Mouse (Mus musculus) hindbrain, embryonic 15.5 days (tissue): ENCODE results near the gene Krt34. TPM values are rescaled to one million over a fixed set of nuclear protein-coding genes. Genes with fewer than 3 reads are reported as not detected.

Experiments
- ATAC-seq: fragments of 200-750 bp; cut with Nextera tagmentation; 2 replicates; pipeline ENCODE4 v1.8.0; 2017; ENCODE audit warnings: low read depth, moderate number of reproducible peaks, moderate TSS enrichment; ENCODE audit not compliant: low FRiP score
- H3K27ac ChIP-seq: fragments of 300-500 bp; sonication (generic); replicated peaks from 2 replicates; pipeline ENCODE4 v1.5.1; 2015; ENCODE audit warnings: mild to moderate bottlenecking, inconsistent platforms
- H3K27me3 ChIP-seq: fragments of 300-500 bp; sonication (generic); 2 replicates; pipeline ENCODE4 v1.6.1; 2015; ENCODE audit warnings: control low read depth, inconsistent platforms
- H3K36me3 ChIP-seq: fragments of 300-500 bp; sonication (generic); 2 replicates; pipeline ENCODE4 v1.6.1; 2015; ENCODE audit warnings: control low read depth, inconsistent platforms
- H3K4me1 ChIP-seq: fragments of 300-500 bp; sonication (generic); replicated peaks from 2 replicates; pipeline ENCODE4 v1.6.1; 2015; ENCODE audit warnings: control low read depth, inconsistent platforms
- H3K4me2 ChIP-seq: fragments of 300-500 bp; sonication (generic); 2 replicates; pipeline ENCODE4 v1.6.1; 2015; ENCODE audit warnings: moderate library complexity, mild to moderate bottlenecking, inconsistent platforms
- H3K4me3 ChIP-seq: fragments of 300-500 bp; sonication (generic); 2 replicates; pipeline ENCODE4 v1.5.1; 2015; ENCODE audit warnings: mild to moderate bottlenecking, inconsistent platforms
- H3K9ac ChIP-seq: fragments of 300-500 bp; sonication (generic); 2 replicates; pipeline ENCODE4 v1.6.1; 2015; ENCODE audit warnings: inconsistent platforms
- H3K9me3 ChIP-seq: fragments of 300-500 bp; sonication (generic); 2 replicates; pipeline ENCODE4 v1.6.1; 2016; ENCODE audit warnings: control low read depth, inconsistent platforms
- WGBS: fragments of 180-500 bp; shearing (Covaris S2); methylation state at CpG from one replicate; pipeline ENCODE4 v1.1.7; 2015; 5-methylcytosine and 5-hydroxymethylcytosine counted together
- polyA plus RNA-seq: library from polyadenylated mRNA; unstranded; fragments of >200 nt; fragmentation: Nextera tagmentation; extraction: Ambion mirVana; gene quantifications from 2 replicates; pipeline ENCODE4 v1.2.1, GENCODE M21; 2015

Krt34 gene
- not detected in 2 replicates for polyA plus RNA-seq

- no peak within 1 kb of the TSS for H3K27ac ChIP-seq
- no peak within 1 kb of the TSS for H3K4me2 ChIP-seq
- no peaks in the 10 kb centered on the region for H3K9me3 ChIP-seq
- no peak for ATAC-seq
- H3K9ac ChIP-seq, result no peak within 1 kb of the TSS
- no peaks in the 10 kb centered on the region for H3K4me1 ChIP-seq
- no peak within 1 kb of the TSS for H3K4me3 ChIP-seq
- no peaks in the 10 kb centered on the region for H3K27me3 ChIP-seq
- 93% methylated on average over 6 of the region's 6 CpGs for WGBS
- H3K36me3 ChIP-seq, result no peaks in the 10 kb centered on the region
Observed at GRCm38 (mm10) chr11:100041454-100041853, at the start of gene Krt34. Gene Krt34 (minus strand): TSS chr11:100041554.

DNA sequence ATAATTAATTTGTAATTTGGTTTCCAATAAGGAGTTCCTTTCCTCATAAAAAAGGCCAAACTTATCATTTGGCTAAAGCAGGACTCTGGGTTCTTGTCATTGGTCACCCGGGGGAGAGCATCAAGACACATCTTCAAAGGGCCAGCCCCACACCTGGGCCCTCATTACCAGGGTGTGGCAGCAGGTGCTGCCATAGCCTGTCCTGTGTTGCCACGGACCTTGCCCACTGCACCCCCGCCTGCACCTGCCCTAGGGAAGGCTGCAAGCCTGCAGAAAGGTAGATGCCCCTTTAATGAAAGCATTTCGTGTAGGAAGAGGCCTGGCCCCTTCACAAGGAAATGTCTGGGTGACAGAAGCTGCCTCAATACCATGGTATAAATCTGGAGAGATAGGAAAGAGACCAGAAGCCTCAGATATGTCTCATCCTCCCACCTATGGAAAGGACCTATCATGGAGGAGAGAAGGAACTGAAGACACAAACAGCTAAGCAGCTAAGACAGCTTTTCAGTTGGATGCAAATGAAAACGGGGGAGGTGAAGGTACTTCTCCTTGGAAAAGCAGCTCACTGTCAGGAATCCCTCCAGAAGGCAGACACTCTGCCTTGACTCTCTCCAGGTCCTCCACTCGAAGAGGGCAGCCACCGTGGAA lies 47.1 kb upstream of the Krt34 start:
- H3K27me3 ChIP-seq, result no peaks in the 10 kb centered on the region
- no peaks in the 10 kb centered on the region for H3K4me1 ChIP-seq
- no peaks in the 10 kb centered on the region for H3K36me3 ChIP-seq
- ATAC-seq, result no peak
- H3K4me2 ChIP-seq, result no peak overlapping the region
- H3K9ac ChIP-seq, result no peak overlapping the region
- no peaks in the 10 kb centered on the region for H3K9me3 ChIP-seq
- no peak overlapping the region for H3K27ac ChIP-seq
- 75% methylated on average over 7 of the region's 7 CpGs for WGBS
- no peak overlapping the region for H3K4me3 ChIP-seq

DNA sequence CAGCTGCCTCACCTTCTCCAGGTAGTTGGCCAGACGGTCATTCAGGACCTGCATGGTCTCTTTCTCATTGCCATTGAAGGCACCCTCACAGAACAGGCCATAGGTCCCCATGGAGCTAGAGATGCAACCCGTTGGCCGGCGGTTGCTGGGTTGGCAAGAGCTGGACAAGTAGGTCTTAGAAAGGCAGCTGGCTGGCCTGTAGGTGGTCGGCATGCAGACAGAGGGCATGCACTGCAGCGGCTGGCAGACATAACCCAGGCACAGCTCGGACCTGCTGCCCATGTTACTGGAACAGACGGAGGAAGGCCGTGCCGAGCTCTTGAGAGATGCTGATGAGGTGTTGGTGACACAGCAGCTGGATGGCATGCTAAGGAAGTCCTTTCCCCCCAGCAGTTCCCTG lies 46.5 kb upstream of the Krt34 start, which contains the start of gene Krt32:
TSS of gene Krt32 (minus strand) at position 366 of the 400 bp plus-strand sequence.
- Histone ChIP-seq H3K27ac (no peak within 1 kb of the TSS), H3K9ac (no peak within 1 kb of the TSS), H3K27me3 (no peaks in the 10 kb centered on the region), H3K4me3 (no peak within 1 kb of the TSS), H3K9me3 (no peaks in the 10 kb centered on the region), H3K4me2 (no peak within 1 kb of the TSS), H3K36me3 (no peaks in the 10 kb centered on the region), H3K4me1 (no peaks in the 10 kb centered on the region)
- 90% methylated on average over 10 of the region's 10 CpGs for WGBS
- no peak for ATAC-seq

DNA sequence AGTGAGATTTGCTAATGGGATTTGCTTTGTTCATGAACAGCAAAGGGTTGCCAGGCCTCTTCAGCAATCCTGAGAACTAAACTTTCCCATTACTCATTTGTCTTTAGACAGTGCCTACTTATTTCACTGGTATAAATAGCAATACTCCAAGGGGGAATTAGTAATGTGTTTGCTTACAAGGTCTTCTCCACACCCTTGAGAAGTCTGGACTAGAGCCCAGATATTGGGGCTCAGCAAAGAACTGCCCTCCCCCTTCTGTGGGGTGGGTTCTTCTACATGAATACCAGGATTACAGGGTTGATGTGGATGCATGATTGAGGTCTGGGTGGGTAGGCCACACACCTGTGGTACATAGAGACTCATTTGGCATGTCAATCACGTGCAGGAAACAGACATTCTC lies 32.5 kb upstream of the Krt34 start:
- H3K9me3 ChIP-seq, result no peaks in the 10 kb centered on the region
- no peak overlapping the region for H3K4me2 ChIP-seq
- no peaks in the 10 kb centered on the region for H3K4me1 ChIP-seq
- ATAC-seq, result no peak
- no peak overlapping the region for H3K4me3 ChIP-seq
- 69% methylated on average over 1 of the region's 1 CpGs for WGBS
- H3K27me3 ChIP-seq, result no peaks in the 10 kb centered on the region
- no peak overlapping the region for H3K27ac ChIP-seq
- H3K9ac ChIP-seq, result no peak overlapping the region
- H3K36me3 ChIP-seq, result no peaks in the 10 kb centered on the region

DNA sequence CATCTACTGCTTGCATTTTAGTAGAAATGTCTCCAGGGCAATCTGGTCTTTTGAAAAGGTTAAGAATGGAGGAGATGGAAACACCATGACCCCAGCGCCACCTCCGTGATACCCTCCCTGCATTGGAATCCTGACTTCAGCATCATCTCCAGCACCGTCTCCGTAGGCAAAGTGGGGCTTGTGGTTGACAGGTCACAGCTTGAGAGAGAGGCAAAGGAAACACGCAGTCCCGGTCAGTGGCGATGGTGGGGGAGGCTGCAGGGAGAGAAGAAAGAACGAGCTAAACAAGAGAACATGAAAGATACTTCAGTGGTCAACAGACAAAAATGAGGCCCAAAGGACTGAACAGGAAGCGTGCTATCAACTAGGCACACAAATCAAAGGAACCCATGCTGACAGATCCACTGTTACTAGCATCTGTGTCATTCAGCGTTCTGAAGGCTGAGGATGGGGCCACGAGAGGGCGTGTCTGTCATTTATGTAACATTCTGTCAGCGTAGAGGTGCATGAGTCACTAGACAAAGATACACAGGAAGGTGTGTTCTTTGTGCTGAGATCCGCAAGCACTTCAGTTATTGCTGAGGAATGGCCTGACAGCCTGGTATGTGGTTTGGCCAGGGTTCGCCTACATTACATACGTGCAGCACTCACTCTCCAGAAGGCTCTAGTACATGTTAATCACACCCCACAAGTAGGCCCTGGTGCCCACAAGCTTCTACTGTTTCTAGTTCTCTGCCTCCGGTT lies 26.1 kb upstream of the Krt34 start:
- Histone ChIP-seq H3K27ac (no peak overlapping the region), H3K4me2 (no peak overlapping the region), H3K4me3 (no peak overlapping the region), H3K36me3 (no peaks in the 10 kb centered on the region), H3K9ac (no peak overlapping the region), H3K4me1 (no peaks in the 10 kb centered on the region), H3K9me3 (no peaks in the 10 kb centered on the region), H3K27me3 (no peaks in the 10 kb centered on the region)
- WGBS, result 80% methylated on average over 17 of the region's 17 CpGs
- ATAC-seq, result no peak

DNA sequence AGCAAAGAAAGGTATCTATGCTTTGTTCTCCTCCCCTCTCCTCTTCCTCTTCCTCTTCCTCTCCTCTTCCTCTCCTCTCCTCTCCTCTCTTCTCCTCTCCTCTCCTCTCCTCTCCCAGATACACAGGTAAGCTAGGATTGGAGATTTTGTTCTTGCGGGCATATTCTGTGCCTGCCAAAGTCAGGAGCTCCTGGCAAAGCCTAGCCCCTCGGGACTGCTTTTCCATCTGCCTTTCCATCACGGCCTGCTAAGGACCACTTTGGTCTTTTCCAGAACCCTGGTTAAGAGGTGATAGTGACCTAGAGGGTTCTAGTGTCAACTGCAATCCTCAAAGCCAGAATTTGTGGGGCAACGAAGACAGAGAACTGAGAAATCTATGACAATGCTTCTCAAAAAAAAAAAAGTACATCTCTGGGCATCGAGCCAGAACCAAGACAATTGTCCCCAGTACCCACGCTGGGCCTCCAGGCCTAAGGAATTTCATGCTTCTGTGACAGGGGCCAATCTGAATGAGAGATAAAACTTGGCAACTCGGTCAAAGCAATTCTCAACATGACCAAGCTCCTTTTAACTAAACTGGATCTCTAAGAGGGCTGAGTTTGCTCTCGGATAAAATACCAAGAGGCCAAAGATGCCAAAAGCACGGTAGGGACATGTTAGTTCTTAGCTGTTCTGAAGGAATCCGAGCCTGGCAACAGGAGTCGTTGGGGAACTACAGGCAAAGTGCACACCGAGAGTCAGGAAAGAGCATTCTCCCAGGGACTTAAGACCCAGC lies 25.1 kb upstream of the Krt34 start:
- Histone ChIP-seq H3K9ac (no peak overlapping the region), H3K36me3 (no peaks in the 10 kb centered on the region), H3K4me2 (no peak overlapping the region), H3K9me3 (no peaks in the 10 kb centered on the region), H3K4me3 (no peak overlapping the region), H3K4me1 (no peaks in the 10 kb centered on the region), H3K27ac (no peak overlapping the region), H3K27me3 (no peaks in the 10 kb centered on the region)
- WGBS, result 50% methylated on average over 12 of the region's 12 CpGs
- ATAC-seq, result no peak

DNA sequence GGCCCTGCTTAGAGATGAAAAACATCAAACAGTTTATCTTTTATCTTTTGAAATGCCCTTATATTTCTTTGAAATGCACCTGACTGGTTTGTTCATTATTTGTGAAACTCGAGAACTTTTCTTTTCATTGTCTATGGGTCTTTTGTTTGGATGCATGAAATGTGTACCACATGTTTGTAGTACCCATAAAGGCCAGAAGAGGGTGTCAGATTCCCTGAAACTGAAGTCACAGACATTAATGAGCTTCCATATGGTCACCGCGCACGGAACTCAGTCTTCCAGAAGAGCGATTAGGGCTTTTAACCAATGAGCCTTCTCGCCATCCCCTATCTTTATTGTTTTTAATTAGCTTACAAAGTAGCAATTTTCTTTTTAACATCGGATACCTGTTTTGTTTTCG lies 17.5 kb upstream of the Krt34 start:
- H3K4me2 ChIP-seq, result no peak overlapping the region
- WGBS, result 73% methylated on average over 8 of the region's 8 CpGs
- no peak for ATAC-seq
- no peak overlapping the region for H3K27ac ChIP-seq
- no peak overlapping the region for H3K9ac ChIP-seq
- H3K9me3 ChIP-seq, result no peaks in the 10 kb centered on the region
- no peaks in the 10 kb centered on the region for H3K4me1 ChIP-seq
- H3K4me3 ChIP-seq, result no peak overlapping the region
- H3K27me3 ChIP-seq, result no peaks in the 10 kb centered on the region
- no peaks in the 10 kb centered on the region for H3K36me3 ChIP-seq

DNA sequence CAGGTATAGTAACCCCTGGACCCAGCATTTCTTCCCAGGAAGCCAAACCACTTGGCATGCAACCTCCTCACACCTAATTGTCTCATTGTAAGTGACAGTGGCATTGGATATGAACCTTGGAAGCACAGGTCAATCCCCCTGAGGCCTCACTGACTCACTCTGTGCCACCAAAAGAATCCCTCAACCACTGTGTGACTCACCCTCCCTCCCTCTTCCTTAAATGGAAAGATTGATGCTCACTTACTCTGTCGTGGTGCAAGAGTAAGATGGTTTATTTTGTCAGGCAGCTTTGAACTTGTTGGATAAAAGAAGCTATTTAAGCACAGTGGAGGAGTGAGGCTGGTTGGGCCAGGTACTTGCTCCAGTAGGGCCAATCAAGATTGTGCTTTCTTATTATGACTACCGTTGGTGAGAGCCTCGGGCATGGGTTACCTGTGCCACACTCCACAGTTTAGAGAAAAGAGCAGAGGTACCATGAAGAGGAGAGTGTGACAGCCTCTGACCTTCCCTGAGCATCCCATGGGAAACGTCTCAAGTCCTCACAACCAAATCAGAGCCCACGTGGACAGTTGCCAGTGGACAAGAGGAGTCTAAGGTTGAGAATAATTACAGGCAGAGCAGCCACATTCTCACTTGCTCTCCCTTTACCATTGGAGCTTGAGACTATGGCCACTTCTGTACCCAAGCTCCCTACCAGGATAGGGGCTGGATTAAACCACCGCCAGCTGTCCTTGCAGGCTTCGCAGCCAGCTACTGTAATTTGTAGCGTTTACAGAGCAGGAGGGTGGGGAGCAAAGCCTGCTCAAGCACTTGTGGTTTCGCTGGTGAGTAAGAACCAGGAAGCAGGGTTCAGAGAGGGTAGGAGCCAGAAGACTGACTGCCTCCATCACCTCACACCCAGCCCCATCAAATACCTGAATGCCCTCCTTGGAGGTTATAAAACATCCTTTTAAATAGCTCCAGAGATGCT lies 14.6 kb upstream of the Krt34 start:
- no peaks in the 10 kb centered on the region for H3K27me3 ChIP-seq
- H3K4me3 ChIP-seq, result no peak overlapping the region
- H3K9me3 ChIP-seq, result no peaks in the 10 kb centered on the region
- H3K9ac ChIP-seq, result no peak overlapping the region
- no peak overlapping the region for H3K27ac ChIP-seq
- no peak overlapping the region for H3K4me2 ChIP-seq
- no peak for ATAC-seq
- 82% methylated on average over 9 of the region's 9 CpGs for WGBS
- H3K36me3 ChIP-seq, result no peaks in the 10 kb centered on the region
- H3K4me1 ChIP-seq, result no peaks in the 10 kb centered on the region

DNA sequence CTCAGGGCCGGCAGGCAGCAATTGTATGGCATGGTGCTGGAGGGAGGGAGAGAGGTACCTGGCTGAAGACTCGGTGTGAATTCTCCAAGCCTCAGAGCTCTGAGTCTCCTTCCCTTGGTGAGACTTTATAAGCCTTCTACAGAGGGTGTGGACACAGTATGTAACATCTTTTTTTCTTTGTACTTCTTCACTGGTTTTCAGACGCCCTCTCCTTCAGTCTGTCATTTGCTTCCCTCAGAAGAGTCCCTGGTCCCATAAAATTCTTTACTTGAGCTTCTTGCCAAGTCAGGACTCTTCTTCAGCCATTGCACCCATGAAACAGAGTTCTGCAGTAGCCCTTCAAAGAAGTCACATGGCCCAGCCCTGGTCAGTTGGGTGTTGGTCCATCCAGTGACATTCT lies 9.1 kb upstream of the Krt34 start, which contains the start of gene Krt31:
TSS of gene Krt31 (minus strand) at position 101 of the 400 bp plus-strand sequence.
- Histone ChIP-seq H3K27me3 (no peaks in the 10 kb centered on the region), H3K4me1 (no peaks in the 10 kb centered on the region), H3K27ac (no peak within 1 kb of the TSS), H3K9ac (no peak within 1 kb of the TSS), H3K9me3 (no peaks in the 10 kb centered on the region), H3K4me3 (no peak within 1 kb of the TSS), H3K4me2 (no peak within 1 kb of the TSS), H3K36me3 (no peaks in the 10 kb centered on the region)
- no peak for ATAC-seq
- WGBS, result 85% methylated on average over 3 of the region's 3 CpGs

- no peak for ATAC-seq
- WGBS, result 92% methylated on average over 2 of the region's 2 CpGs
Observed at GRCm38 (mm10) chr11:100047193-100047592, 5.8 kb upstream of the Krt34 start.

DNA sequence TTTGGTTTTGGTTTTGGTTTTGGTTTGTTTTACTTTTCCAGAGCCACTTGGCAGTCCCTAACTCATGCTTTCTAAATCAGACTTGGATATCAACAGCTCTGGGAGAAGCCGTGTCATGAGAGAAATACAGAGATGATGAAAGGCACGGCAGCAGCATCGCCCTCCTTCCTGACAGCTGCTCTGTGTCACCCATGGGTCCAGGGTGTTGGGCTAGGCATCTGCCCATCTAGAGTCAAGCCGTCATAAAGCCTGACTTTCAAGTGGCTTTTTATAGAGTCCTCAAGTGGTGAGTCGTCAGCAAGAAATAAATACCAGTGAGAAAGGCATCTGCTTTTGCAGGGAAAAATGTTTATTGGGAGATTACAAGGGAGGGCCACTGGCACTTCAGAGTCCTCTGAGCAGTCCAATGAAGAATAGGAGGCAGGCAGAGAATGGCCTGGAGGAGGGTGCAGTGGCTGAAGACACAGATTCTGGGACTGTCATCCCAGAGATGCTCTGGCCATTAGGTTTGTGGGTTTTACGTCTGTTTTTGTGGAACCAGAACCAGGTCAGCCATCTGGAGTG lies 5.0 kb upstream of the Krt34 start:
- Histone ChIP-seq H3K4me2 (no peak overlapping the region), H3K9me3 (no peaks in the 10 kb centered on the region), H3K27ac (no peak overlapping the region), H3K4me3 (no peak overlapping the region), H3K36me3 (no peaks in the 10 kb centered on the region), H3K4me1 (no peaks in the 10 kb centered on the region), H3K9ac (no peak overlapping the region), H3K27me3 (no peaks in the 10 kb centered on the region)
- WGBS, result 97% methylated on average over 6 of the region's 6 CpGs
- ATAC-seq, result no peak

More at GRCm38 (mm10) chr11:100047193-100047592, 5.8 kb upstream of the Krt34 start:
- H3K4me3 ChIP-seq, result no peak overlapping the region
- no peaks in the 10 kb centered on the region for H3K9me3 ChIP-seq
- no peaks in the 10 kb centered on the region for H3K36me3 ChIP-seq
- H3K4me1 ChIP-seq, result no peaks in the 10 kb centered on the region
- H3K4me2 ChIP-seq, result no peak overlapping the region
- no peaks in the 10 kb centered on the region for H3K27me3 ChIP-seq
- no peak overlapping the region for H3K27ac ChIP-seq
- no peak overlapping the region for H3K9ac ChIP-seq
